In the genomic region with DNA sequence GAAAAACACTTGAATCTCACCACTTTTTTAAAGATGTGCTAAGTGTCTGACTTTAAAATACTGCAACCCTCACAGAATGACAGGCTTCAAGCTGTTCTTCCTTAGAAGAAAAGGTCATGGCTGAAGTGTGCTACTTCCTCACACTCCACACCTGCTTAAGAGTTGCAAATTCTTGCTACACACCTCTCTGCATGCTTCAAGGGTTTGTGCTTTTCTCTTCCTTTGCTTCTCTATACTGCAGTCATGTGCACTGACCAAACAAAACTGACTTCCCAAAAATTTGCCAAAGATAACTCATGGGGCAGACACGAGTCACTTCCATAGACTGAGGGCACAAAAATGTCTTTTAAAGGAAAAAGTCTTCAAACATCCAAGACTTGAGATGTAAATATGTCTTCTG, we compare ENCODE assay signal across 27 mouse cellular contexts. TPM values are rescaled to one million over a fixed set of nuclear protein-coding genes. Genes with fewer than 3 reads are reported as not detected.
A peak's percentile ranks its signal among the peaks of the same experiment; 100 is the strongest.
DNase-seq lines count a peak whose midpoint lies in the region; ATAC-seq and TF ChIP-seq lines count a peak whose summit lies in the region.
"Had no signal": no experiment of that assay in that cellular context is flagged by ENCODE, and none has a peak within 500 bp of the region (broad histone marks: within the 10 kb centered on the region; RNA-seq: fewer than 3 reads in every experiment).

No protein-coding gene starts in this region.

- no peak overlapping the region for H3K9ac ChIP-seq in lung, postnatal 0 days (replicated peaks; ENCODE audit: low read depth)
- H3K9ac ChIP-seq: hindbrain, embryonic 12.5 days; neural tube, embryonic 12.5 days had no signal

- H3K27me3 ChIP-seq in lung, postnatal 0 days (replicated peaks; ENCODE audit: insufficient read depth, low read length) = no peaks in the 10 kb centered on the region
- no peaks in the 10 kb centered on the region for H3K27me3 ChIP-seq in kidney, adult 2 months (replicated peaks; ENCODE audit: control insufficient read depth, insufficient read depth, low read length)
- H3K27me3 ChIP-seq: hindbrain, embryonic 12.5 days; neural tube, embryonic 12.5 days had no signal

- TF ChIP-seq EP300 in lung, postnatal 0 days (IDR thresholded peaks at IDR 0.05) = no peak

- H3K4me2 ChIP-seq in lung, postnatal 0 days (replicated peaks; ENCODE audit: low read depth, low read length) = no peak overlapping the region
- H3K4me2 ChIP-seq: hindbrain, embryonic 12.5 days; neural tube, embryonic 12.5 days had no signal

- peak; percentile 75 for DNase-seq in lung, postnatal 0 days (ENCODE audit: low spot score)
- no peak for DNase-seq in lung, postnatal 4 days
- DNase-seq in A20 (ENCODE audit: low read depth, low spot score) = peak; percentile 64
- peak; percentile 32 for DNase-seq in NIH3T3 (ENCODE audit: low read depth)
- no peak for DNase-seq in kidney, adult 2 months
- DNase-seq in urinary bladder, postnatal 25 days (ENCODE audit: low spot score) = no peak
- DNase-seq: adrenal gland, postnatal 14 days; cerebellum, adult 11 months; cerebellum, postnatal 14 days; embryo, embryonic 11 days; gastrocnemius, postnatal 36 days; heart, postnatal 10 days; kidney, adult 18-20 months; kidney, postnatal 10 days; right cerebral cortex, adult 18-20 months; thymus, adult 2 months had no signal

- ATAC-seq in lung, postnatal 0 days = peak; percentile 73
- 0 out of 2 replicates have a peak, but pooled peaks have one; percentile 37 for ATAC-seq in megakaryocyte progenitor cell, adult 5-6 weeks (replicated peaks; ENCODE audit: poor library complexity)
- ATAC-seq: forebrain, embryonic 16.5 days had no signal

- no peak for TF ChIP-seq POLR2A in kidney, adult 2 months (IDR thresholded peaks at IDR 0.05; ENCODE audit: low read depth, low read length)

- H3K9me3 ChIP-seq in lung, postnatal 0 days (ENCODE audit: low read length) = no peaks in the 10 kb centered on the region
- H3K9me3 ChIP-seq: heart, embryonic 10.5 days; hindbrain, embryonic 12.5 days; limb, embryonic 10.5 days; midbrain, embryonic 10.5 days; neural tube, embryonic 12.5 days had no signal

- no peak overlapping the region for H3K27ac ChIP-seq in lung, postnatal 0 days (ENCODE audit: low read length)
- no peak overlapping the region for H3K27ac ChIP-seq in kidney, adult 2 months (ENCODE audit: insufficient read depth, low read depth, low read length)
- H3K27ac ChIP-seq: heart, embryonic 10.5 days; hindbrain, embryonic 12.5 days; layer of hippocampus, adult 2 months; limb, embryonic 10.5 days; midbrain, embryonic 10.5 days; neural tube, embryonic 12.5 days had no signal

- no peaks in the 10 kb centered on the region for H3K36me3 ChIP-seq in lung, postnatal 0 days (ENCODE audit: insufficient read depth, low read length)
- H3K36me3 ChIP-seq in kidney, adult 2 months (ENCODE audit: control insufficient read depth, insufficient read depth, low read length) = no peaks in the 10 kb centered on the region

- no peak for TF ChIP-seq CTCF in lung, postnatal 0 days (IDR thresholded peaks at IDR 0.05)
- TF ChIP-seq CTCF in kidney, adult 2 months (conservative IDR thresholded peaks at IDR 0.05; ENCODE audit: insufficient read depth, insufficient read length, low read depth, low read length) = no peak

- WGBS in lung, postnatal 0 days = 28% methylated on average over 1 of the region's 1 CpGs
- 58% methylated on average over 1 of the region's 1 CpGs for WGBS in kidney, adult 2 months

- H3K4me3 ChIP-seq in lung, postnatal 0 days (ENCODE audit: low read depth, low read length) = no peak overlapping the region
- no peak overlapping the region for H3K4me3 ChIP-seq in kidney, adult 2 months (ENCODE audit: insufficient read depth, low read depth, low read length)
- H3K4me3 ChIP-seq: heart, embryonic 10.5 days; hindbrain, embryonic 12.5 days; layer of hippocampus, adult 2 months; limb, embryonic 10.5 days; midbrain, embryonic 10.5 days; neural tube, embryonic 12.5 days had no signal

- H3K4me1 ChIP-seq in lung, postnatal 0 days (ENCODE audit: insufficient read depth, low read depth, low read length) = no peaks in the 10 kb centered on the region
- peaks cover 7% of the 10 kb centered on the region; the same call in 1 of the 2 replicates for H3K4me1 ChIP-seq in kidney, adult 2 months (ENCODE audit: control insufficient read depth, insufficient read depth, low read length)
- H3K4me1 ChIP-seq: heart, embryonic 10.5 days; hindbrain, embryonic 12.5 days; limb, embryonic 10.5 days; neural tube, embryonic 12.5 days had no signal

RNA-seq across cellular contexts. Expression of gene Maco1, which starts 14.9 kb away (rescaled TPM):
- 32.5 and 33.1 TPM in 2 replicates for polyA plus RNA-seq in lung, postnatal 0 days (2015; fragmentation: Nextera tagmentation; extraction: Ambion mirVana)
- 31.4 and 33.0 TPM in 2 replicates for total RNA-seq in megakaryocyte progenitor cell, adult 5-6 weeks (2015)
- total RNA-seq in megakaryocyte progenitor cell, adult 5-6 weeks (2017) = 34.2 and 38.5 TPM in 2 replicates
- 8.5 and 10.8 TPM in 2 replicates for polyA plus RNA-seq in kidney, adult 2 months (2012; rRNA removed)

RNA-seq across cellular contexts. Expression of gene Rhd, which starts 26.1 kb away (rescaled TPM):
- polyA plus RNA-seq in lung, postnatal 0 days (2015; fragmentation: Nextera tagmentation; extraction: Ambion mirVana) = 1.5 and 2.8 TPM in 2 replicates
- total RNA-seq in megakaryocyte progenitor cell, adult 5-6 weeks (2015) = 8.0 and 15.9 TPM in 2 replicates
- 15.3 and 29.2 TPM in 2 replicates for total RNA-seq in megakaryocyte progenitor cell, adult 5-6 weeks (2017)
- 0.09 TPM in 1 of 2 replicates, not detected in the other for polyA plus RNA-seq in kidney, adult 2 months (2012; rRNA removed)
- total RNA-seq: gastrocnemius, postnatal 36 days; layer of hippocampus, adult 2 months; left cerebral cortex, adult 18-20 months; liver, adult 2 months had no signal
- polyA plus RNA-seq: liver, adult 2 months; small intestine, adult 2 months had no signal

Comparison
In these comparisons a context has a peak if more than half of its experiments do, and no peak if none do; other contexts are left out.
1. DNase-seq: peak in lung, postnatal 0 days (single experiment), A20 (single experiment) and NIH3T3 (single experiment); none in lung, postnatal 4 days (0 of 2), kidney, adult 2 months (single experiment) and urinary bladder, postnatal 25 days (single experiment).